Mouse (Mus musculus) frontal cortex, postnatal 36 days (tissue): ENCODE data around the gene Slc4a8.
A peak's percentile ranks its signal among the peaks of the same experiment; 100 is the strongest.
"Not testable (repeated sequence)": the region's sequence is repeated elsewhere in the genome, so short reads cannot be mapped to it uniquely, and the experiment has no call there.

Source experiments
- DNase-seq, 2 experiments: peaks; one replicate each; pipeline ENCODE4 v3.0.0; 2022; ENCODE audit warnings: low spot score in 2 of 2

Gene Slc4a8

DNA sequence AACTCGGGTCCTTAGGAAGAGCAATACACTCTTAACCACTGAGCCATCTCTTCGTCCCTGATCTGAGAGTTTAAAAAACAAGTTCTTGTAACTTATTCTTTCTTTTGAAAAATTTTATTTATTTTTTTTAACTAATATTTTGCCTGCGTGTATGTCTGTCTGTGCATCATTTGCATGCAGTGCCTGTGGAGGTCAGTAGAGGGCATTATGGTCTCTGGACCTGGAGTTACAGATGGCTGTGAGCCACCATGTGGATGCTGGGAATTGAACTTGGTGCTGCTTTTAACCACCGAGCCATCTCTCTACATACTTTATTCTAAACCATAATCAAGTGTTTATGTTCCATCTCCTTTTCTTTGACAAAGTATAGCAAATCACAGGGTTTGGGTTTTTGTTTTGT lies 11.1 kb downstream of the Slc4a8 start:
- no peak for DNase-seq

DNA sequence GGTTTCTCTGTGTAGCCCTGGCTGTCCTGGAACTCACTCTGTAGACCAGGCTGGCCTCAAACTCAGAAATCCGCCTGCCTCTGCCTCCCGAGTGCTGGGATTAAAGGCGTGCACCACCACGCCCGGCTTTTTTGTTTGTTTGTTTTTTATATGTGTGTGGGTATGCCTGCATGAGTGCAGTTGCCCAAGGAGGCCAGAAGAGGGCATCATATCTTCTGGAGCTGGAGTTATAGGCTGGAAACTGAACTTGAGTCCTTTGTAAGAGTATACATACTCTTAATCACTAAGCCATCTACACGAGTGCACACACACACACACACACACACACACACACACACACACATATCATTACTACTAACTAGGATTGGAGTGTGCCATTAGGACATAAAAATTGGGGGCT lies 12.3 kb downstream of the Slc4a8 start:
- not testable (repeated sequence) for DNase-seq

DNA sequence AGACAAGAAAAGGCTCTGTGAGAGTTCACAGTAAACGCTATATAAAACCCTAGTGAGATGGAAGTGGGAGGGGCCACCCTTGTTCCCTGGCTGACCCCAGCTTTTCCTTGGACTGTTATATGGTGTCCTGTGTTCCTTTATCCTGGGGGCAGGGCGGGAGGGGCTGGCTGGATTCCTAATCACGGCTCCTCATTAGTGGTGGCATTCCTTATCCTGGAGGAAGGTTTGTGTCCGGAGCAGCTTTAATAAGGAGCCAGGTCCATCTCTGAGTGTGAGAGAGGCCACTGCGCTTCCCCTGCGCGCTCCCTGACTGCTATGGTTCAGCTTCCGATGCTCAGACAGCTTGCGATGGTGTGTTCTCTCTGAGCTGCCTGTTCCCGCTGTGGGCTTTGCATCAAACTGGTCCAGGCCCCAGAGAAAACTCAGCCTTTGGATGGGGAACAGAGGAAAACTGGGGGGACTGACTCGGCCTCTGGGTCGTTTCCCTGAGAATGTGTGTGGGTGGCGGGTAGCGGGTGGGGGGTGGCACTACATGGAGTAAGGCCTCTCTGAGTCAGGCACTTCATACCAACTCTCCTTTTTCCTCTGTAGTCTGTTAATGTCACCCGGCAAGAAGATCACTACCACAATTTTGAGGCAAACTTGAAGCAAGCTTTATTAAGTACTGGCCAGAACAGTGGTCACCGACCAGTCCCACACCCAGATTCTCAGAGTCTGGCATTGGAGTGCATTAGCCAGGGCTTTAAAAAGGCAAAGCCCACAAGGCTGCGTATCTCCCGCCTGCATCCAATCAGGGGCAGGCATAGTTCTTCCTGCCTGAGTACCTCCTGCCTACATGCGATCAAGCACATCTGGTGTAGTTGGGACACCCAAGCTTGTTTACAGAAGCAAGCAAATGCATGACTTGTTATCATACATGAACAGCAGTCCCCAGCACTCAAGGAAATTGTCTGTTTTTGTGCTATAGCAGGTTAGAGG lies 13.9 kb downstream of the Slc4a8 start:
- no peak for DNase-seq

DNA sequence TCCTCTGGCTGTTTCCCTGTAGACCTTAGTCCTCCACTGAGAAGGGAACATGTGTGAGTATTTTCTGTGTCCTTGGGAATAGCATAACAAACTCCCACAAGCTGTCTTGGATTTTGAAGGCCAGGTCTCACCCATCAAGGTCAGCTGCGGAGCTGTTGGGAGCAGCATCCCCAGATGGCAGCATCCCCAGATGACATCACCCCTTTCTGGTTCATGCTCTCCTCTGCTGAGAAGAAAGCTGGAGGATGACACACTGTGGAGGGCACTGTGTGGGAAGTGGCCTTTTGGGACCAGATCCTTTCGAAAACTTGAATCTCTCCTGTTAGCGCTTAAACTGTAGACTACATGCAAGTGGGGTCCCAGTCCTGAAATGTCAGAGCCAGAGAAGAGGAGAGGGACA lies 14.9 kb downstream of the Slc4a8 start:
- DNase-seq, result no peak

DNA sequence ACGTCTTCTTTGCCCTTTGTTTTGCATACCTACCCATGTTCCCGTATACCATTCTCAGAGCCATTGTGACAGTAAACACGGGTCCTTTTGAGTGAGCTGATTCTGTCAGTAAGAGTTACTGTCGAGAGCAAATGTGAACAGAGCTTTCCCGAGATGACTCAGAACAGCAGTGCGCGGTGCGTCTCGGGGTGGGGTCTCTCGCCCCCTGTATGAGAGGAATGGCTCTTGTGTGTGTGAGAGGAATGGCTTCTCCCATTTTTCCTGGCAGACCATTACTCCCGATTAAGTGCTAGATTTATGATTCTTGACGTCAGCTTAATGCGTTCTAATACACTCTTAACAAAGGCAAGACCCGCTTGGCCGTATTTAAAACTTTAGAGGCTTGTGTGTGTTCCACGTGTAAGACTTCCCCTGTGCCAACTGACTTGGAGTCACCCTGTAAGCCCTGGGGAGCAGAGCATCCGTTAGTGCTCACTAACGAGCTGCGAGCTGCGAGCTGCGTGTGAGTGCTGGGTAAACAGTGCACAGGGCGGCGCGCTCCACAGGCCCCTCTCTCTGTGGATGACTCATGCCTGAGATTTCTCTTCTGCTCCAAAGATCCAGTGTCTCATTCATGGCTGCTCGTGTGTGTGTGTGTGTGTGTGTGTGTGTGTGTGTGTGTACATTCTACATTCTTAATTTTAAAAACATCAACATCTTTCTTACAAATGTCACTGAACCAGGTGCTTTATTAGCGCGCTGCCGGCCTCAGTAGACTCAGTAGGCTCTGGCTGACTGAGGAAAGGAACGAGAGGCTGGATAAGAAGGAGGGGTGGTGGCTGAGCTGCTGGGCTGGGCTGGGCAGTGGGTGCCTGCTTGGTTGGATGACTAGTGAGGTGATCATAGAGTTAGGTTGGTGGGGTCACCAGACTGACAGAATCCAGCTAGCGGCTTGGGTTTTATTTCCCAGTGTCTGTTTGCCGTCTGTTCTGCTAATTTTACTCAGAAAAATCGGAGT lies 15.8 kb downstream of the Slc4a8 start:
- DNase-seq, result peak in 1 of 2 experiments; percentile 51

DNA sequence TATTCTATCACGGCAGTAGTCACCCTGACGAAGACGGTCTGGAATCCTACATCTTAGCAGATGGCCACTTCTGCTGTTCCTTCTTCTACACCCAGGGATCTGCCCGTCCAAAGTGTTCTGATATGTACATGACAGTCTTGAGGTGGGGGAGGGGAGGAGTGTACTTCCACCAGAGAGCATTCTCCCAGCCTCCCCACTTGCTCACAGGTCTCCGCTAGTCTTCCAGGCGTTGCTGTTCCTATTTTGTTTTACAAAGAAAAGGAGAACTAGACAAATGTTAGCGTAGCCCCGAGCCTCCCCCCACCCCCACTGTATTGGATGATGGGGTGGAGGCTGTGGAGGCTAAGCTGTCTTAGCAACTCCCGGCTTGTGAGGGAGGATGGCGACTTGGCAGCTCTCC lies 18.3 kb downstream of the Slc4a8 start:
- DNase-seq, result no peak

DNA sequence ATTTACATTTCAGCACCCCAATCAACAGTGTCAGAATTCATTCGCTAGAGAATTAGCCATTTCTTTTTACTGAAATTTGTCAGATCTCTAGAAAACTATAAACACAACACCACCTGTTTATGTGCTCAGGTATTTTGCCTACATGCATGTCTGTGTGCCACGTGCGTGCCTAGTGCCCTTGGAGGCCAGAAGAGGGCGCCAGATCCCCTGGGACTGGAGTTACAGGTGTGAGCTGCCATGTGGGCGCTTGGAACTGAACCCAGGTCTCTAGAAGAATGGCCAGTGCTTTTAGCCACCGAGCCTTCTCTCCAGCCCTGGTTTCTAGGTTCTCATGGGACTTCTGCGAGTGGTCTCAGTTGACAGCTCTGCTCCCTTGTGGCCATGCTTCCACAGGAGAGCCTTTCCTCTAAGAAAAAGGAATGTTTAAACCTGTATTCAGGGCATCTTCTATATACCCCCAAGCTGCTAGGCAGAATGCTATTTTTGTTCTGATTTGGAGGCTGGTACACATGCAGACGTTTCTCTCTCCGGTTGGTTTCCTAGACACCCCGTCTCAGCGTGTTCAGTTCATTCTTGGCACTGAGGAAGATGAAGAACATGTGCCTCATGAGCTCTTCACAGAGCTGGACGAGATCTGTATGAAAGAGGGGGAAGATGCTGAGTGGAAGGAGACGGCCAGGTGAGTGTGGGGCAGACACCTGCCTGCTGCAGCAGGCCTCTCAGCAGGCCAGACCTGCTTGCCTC lies 21.9 kb downstream of the Slc4a8 start:
- DNase-seq, result peak in 1 of 2 experiments; percentile 40

DNA sequence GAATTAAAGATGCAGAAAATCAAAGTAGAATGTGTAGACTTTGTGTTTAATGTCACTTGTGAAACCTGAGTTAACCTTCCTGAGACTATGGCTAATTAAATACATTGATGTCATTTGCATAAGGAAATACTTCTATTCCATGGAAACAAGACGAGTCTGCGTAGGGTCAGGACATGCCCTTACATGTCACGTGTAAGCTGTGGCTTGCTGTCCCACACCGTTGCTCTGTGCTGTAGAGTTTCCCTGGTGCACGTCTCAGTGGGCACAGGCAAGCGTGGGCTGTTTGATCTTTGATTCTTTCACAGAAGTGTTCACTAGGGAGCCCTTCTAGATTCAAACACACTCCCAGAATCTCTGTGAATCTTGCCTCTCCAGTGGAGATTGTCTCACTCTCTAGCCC lies 28.7 kb downstream of the Slc4a8 start:
- no peak for DNase-seq

DNA sequence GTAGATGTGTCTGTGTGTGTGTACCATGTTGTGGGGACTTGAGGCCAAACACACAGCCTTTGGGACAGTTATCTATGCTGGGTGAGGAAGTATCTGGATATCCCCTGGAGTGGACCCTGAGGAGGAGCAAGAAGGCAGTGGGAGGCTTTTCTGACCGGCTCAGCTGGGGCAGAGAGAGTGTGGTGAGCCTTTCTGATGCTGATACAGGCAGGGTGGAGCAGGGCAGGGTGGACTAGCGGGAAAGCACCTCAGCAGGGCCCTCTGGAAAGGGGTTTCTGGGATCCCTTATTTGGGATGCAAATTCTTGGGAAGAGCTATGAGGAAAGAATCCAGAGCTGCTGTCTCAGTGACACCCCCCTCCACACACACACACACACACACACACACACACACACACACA lies 30.8 kb downstream of the Slc4a8 start:
- no peak for DNase-seq

DNA sequence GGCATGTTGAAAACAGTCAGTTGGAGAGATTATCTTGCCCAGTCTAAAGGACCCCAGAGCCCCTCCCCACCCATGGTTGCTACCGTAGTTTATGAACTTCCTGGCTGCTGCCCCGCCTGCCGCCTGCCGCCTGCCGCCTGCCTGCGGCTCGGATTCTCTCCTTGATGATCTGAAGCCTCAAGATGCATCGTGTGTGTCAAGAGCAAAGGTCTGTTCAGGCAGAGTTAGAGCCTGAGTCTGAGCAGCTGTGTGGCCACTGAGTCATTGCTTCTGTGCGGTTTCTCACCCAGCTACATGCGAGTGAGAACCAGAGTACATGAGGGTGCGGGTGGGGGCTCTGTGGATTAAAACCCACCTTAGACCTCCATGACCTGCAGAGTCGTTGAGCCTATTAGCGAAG lies 39.4 kb downstream of the Slc4a8 start:
- no peak for DNase-seq

DNA sequence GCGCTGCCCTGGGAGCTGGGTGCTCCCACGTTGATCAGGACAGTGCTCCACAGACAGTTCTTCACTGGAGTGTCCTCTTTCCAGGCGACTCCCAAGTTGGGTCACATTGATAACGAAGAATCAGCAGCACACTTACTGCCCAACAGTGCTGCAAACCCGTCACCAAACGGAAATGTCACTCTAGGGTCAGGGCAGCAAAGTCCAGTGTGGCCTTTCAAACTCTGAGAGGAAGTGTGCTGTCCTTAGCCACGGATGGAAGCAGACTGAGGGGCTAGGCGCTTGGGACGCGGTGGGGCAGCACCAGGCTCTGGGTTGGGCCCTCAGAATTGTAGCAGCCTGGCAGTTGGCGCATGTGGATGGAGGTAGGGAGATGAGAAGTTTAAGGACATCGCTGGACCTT lies 46.5 kb downstream of the Slc4a8 start:
- no peak for DNase-seq

DNA sequence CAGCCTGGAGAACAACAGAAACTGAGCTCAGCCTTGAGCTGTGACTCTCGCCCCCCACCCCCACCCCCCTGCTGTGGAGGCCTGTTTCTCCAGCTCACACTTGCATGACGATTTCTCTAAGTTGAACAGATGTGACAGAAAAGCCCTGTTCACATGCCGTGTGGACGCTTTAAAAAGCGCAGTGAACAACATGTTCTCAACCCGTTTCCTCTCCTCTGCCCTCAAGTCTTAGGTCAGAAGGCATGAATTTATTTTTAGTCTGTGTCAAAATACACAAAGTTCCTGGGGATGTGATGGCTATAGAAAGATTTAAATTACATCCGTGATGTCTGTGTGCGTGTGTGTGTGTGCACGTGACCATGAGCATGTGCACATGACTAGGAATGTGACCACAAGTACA lies 46.9 kb downstream of the Slc4a8 start:
- DNase-seq, result no peak

DNA sequence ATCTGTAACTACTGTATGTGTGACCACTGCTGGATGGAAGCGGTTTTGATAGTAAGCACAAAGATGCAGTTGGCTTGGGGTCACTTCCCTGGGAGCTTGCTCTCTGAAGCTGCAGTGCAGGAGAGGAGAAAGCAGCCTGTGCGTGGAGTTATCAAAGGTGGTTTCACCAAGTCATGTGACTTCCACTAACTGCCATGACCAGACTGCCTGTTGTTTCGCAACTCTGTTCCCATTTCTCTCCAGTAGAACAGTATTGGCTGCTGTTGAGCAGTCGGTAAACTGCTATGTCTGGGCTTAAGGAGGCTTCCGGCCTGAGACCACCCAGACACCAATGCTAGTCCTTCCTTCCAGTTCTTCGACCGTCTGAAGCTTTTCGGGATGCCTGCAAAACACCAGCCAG lies 48.7 kb downstream of the Slc4a8 start:
- no peak for DNase-seq

DNA sequence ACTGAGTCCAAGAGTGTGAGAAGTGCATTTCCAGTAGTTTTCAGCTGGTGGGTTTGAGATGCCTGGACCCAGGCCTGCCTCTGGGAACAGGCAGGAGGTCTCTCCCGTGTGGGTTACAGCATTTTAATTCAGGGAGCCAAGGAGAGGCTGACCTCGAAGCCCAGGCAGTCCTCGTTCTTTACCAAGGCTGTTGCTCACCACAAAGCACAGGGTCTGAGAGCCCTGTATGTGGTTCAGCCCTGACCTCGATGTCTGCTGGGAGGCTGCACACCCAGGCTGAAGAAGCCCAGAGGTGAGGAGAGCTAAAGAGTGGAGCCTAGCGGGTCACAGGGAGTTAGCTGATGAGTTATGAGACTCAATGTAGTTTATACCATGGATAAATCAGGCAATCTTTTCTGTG lies 52.0 kb downstream of the Slc4a8 start:
- no peak for DNase-seq

DNA sequence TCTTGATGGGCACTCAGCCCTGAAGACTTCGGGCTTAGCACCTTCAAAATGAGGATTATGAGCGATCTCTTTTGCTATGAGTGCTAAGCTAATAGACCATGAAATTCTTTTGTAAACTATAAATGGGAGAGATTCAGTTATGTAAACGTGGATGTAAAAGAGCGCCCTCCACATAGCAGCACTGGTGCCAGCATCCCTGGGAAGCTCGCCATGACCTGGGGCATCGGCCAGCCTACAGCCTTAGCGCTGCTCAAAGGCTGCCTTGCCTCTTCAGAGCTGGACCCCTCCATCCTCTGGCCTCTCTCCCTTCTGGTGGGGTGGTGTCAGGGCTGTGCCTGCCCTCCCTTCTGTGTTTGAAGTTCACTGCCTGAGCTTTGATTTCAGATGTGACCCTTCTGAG lies 52.5 kb downstream of the Slc4a8 start:
- no peak for DNase-seq

DNA sequence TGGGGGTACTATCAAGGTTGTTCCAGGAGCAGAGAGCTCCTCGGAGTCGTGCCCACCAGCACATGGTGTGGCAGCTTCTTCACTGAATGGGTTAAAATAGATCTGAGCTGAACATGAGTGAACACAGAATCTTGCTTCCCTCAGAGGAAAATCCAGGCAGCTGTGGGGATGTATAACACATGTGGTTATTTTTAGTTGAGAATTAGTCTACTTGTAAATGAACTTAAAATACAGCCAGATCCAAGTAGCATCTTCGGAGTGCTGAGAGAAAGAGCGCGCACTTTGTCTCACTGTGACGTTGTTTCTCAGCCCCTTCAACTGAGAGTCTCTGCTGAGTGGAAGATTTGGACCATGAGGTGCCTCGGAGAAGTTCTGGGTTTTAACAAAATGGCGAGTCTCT lies 53.8 kb downstream of the Slc4a8 start:
- DNase-seq, result peak in 1 of 2 experiments; percentile 50

DNA sequence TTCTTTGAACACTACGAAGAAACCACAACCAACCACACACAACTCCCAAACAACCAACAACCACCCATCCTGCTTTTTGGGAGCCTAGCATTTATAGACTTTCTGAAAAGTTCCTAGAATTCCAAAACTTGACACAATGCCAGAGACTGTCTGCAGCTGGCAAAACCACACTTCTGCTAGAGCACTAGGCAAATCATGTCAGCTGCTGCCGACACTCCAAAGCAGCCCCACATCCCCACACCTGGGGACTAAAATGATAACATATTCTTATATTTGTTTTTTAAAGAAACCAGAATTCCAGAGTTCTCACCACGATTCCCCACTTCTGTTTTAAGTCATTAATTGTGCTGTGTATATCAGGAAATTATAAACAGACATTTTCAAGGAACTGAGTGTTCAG lies 57.3 kb downstream of the Slc4a8 start:
- DNase-seq, result no peak

DNA sequence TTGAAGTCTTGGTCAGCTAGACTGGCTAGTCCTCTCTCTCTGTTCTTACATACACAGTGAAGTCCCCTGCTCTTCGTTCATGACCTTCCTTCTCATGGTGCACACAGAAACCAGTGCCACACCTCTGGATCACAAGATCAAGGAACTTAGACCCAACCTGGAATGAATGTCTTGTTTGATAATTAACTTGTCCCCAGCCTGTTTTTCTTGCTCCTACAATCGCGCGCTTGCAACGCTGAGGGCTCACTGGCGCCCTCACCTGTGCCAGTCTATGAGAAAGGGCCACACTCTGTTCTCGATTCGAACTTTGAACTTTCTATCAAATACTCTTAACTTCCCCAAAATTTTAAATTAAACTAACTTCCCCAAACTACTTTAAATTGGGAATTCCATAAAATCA lies 60.3 kb downstream of the Slc4a8 start:
- no peak for DNase-seq

DNA sequence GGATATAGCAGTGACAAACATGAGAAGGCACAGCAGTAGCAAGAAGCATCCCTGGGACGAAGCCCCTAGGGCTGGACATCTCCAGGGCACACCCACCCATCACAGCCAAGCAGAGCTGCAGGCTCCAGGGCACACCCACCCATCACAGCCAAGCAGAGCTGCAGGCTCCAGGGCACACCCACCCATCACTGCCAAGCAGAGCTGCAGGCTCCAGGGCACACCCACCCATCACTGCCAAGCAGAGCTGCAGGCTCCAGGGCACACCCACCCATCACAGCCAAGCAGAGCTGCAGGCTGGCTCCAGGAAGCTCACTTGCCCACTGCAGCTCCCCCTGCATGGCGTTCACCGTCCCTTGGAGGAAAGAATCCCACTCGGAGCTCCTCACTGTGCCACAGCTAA lies 60.8 kb downstream of the Slc4a8 start:
- not testable (repeated sequence) for DNase-seq

DNA sequence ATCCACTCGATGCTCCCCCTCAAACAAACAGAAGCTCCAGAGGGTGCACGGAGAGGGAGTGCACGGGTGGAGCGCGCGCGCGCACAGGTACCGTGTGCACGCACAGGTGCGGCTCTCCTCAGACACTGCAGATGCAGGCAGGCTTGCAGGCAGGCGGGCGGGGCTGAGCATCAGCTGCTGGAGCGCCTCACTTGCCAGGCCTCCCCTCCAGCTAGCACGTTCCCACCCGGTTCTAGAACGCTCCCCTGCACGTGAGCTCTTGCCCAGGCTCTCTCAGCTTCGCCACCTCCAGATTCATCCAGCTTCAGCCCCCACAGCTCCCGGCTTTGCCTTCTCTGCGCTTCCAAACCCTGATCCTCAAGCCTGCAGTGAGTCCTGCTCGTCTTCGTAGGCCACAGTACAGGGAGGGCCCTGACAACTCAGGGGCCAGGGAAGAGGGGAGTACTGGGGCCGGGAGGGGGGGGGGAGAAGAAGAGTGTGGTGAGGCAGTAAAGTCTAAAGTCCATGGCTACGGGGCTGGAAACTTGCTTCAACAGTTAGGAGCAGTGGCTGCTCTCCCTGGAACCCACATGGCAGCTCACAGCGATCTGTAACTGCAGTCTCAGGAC lies 63.8 kb downstream of the Slc4a8 start:
- DNase-seq, result peak; percentile 64 to 74

DNA sequence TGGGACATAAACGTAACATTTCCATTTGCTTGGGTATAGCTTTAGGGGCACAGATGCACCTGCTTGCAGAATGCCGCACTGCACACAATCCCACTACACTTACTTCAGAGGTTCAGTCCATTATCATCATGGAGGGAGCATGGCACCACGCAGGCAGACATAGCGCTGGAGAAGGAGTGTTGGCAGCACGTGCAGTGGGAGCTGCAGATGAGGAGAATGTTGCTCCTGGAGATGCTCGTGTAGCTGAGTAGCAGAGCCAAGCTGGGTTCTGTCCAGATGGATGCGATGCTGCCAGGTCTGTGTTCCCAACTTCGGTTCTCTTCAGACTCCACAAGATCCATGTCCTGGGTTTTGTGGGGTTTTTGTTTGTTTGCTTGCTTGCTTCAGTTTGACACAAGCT lies 64.5 kb downstream of the Slc4a8 start:
- DNase-seq, result peak in 1 of 2 experiments; percentile 63
